Mouse (Mus musculus): ENCODE data around the gene Kcnc2. TPM values are rescaled to one million over a fixed set of nuclear protein-coding genes. Genes with fewer than 3 reads are reported as not detected.

The Kcnc2 gene
- polyA plus RNA-seq, 1 experiment, result 7.6 TPM

DNA sequence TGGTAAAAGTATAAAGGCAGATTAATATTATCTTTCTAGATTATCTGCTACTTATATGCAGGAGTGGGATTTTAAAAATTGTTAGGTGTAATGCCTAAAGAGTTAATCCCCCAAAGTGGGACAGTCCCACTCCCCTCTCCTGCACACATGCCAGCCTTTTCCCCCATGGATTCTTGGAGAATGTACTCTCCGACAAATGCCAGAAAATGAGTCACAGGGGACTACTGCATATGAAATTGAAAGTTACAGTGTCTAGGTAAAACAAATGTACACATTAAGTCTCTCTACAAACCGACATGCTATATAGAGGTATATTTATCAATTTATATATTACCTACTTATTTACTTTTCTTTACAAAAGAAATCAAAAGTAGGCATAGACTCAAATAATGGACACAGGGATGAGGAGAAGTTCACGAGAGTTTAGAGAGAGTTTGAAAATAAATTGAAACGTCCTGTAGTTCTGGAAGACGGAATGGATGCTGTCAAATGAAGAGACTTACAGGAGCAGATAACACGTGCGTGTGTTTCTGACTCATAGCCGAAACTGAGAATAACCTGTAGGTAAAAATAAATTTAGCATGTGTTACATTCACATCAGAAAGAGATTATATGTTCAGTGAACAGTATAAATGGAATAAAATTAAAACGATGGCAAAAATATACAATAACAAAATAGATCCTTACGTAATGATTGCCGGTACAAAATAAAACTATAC, 213.6 kb downstream of the Kcnc2 start:
- no peak for DNase-seq (ENCODE audit: low read depth)

GRCm38 (mm10) chr10:112485819-112486218, 214.9 kb downstream of the Kcnc2 start:
- no peak for DNase-seq (ENCODE audit: low read depth)
- TF ChIP-seq CTCF (IDR thresholded peaks at IDR 0.05; ENCODE audit: borderline replicate concordance, extremely low read depth, insufficient read depth, insufficient read length) (no peak), POLR2A (IDR thresholded peaks at IDR 0.05; ENCODE audit: borderline replicate concordance, extremely low read depth, insufficient read depth, insufficient read length, poor library complexity, severe bottlenecking) (no peak)

More for the DNA sequence above, 213.6 kb downstream of the Kcnc2 start:
- no peak for TF ChIP-seq CTCF (IDR thresholded peaks at IDR 0.05; ENCODE audit: borderline replicate concordance, extremely low read depth, insufficient read depth, insufficient read length)
- no peak for TF ChIP-seq POLR2A (IDR thresholded peaks at IDR 0.05; ENCODE audit: borderline replicate concordance, extremely low read depth, insufficient read depth, insufficient read length, poor library complexity, severe bottlenecking)

DNA sequence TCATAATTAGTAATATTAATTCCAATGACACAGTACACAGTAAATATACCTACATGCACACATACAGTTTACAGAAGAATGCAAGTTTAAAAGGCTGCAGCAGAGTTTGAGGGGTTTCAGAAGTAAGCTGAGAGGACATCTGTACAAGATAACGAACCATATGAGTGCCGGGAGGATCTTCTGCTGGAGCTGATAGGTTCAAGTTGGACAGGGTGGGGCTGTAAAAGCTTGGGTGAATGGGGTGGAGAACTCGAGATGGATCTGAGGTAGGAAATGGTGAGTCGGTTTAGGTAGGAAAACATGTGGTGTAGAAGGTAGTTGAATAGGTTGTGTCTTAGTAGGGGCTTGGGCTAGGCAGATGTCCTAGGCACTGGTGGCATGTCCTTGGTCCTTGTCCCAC, 217.8 kb downstream of the Kcnc2 start:
- no peak for DNase-seq (ENCODE audit: low read depth)
- no peak for TF ChIP-seq POLR2A (IDR thresholded peaks at IDR 0.05; ENCODE audit: borderline replicate concordance, extremely low read depth, insufficient read depth, insufficient read length, poor library complexity, severe bottlenecking)
- TF ChIP-seq CTCF (IDR thresholded peaks at IDR 0.05; ENCODE audit: borderline replicate concordance, extremely low read depth, insufficient read depth, insufficient read length), result no peak

Other genes with a start within 250 kb of the Kcnc2 start
- gene Glipr1l1, start 210.9 kb upstream of the Kcnc2 start, polyA plus RNA-seq (2012; rRNA removed), result not detected in 2 replicates
- not detected in 2 replicates for gene Glipr1l2, start 187.8 kb upstream of the Kcnc2 start, polyA plus RNA-seq (2012; rRNA removed)
- 0.10 and 0.24 TPM in 2 replicates for gene Glipr1l3, start 110.8 kb upstream of the Kcnc2 start, polyA plus RNA-seq (2012; rRNA removed)
- 0.32 and 0.53 TPM in 2 replicates for gene Caps2, start 107.5 kb upstream of the Kcnc2 start, polyA plus RNA-seq (2012; rRNA removed)

Measured in brain, embryonic 14.5 days (tissue).